Mouse (Mus musculus): ENCODE measurements around the gene Zfp160. TPM values are rescaled to one million over a fixed set of nuclear protein-coding genes. Genes with fewer than 3 reads are reported as not detected.
"Not testable (repeated sequence)": the region's sequence is repeated elsewhere in the genome, so short reads cannot be mapped to it uniquely, and the experiment has no call there.

Gene Zfp160
- polyA plus RNA-seq (2015; fragmentation: Nextera tagmentation; extraction: Ambion mirVana), result 18.5 and 18.8 TPM in 2 replicates

GRCm38 (mm10) chr17:21008382-21009331 is at the start of gene Zfp160:
Zfp160 (plus strand) TSS chr17:21008903.
- Histone ChIP-seq H3K27ac (peak within 1 kb of the TSS; percentile 91), H3K36me3 (peaks cover 20% of the 10 kb centered on the region), H3K9me3 (no peaks in the 10 kb centered on the region), H3K4me2 (peak within 1 kb of the TSS; percentile 90), H3K9ac (peak within 1 kb of the TSS; percentile 88), H3K4me3 (peak within 1 kb of the TSS; percentile 79), H3K27me3 (0 out of 2 replicates have a peak, but pooled peaks cover 5% of the 10 kb centered on the region), H3K4me1 (replicated peaks) (peaks cover 19% of the 10 kb centered on the region)
- WGBS, result 6% methylated on average over 36 of the region's 36 CpGs
- peak; percentile 95 for ATAC-seq (ENCODE audit: low FRiP score)

- Histone ChIP-seq H3K4me2 (no peak overlapping the region), H3K27me3 (no peaks in the 10 kb centered on the region), H3K9ac (no peak overlapping the region), H3K36me3 (peaks cover 99% of the 10 kb centered on the region), H3K4me1 (replicated peaks) (no peaks in the 10 kb centered on the region), H3K27ac (no peak overlapping the region), H3K9me3 (no peaks in the 10 kb centered on the region), H3K4me3 (no peak overlapping the region)
- 94% methylated on average over 5 of the region's 5 CpGs for WGBS
- no peak for ATAC-seq (ENCODE audit: low FRiP score)
These were observed 48.3 kb upstream of the Zfp160 start for GRCm38 (mm10) chr17:20960386-20960785.

GRCm38 (mm10) chr17:20965421-20965820 is 43.3 kb upstream of the Zfp160 start:
- H3K9me3 ChIP-seq, result no peaks in the 10 kb centered on the region
- H3K9ac ChIP-seq, result no peak overlapping the region
- 93% methylated on average over 4 of the region's 4 CpGs for WGBS
- no peak overlapping the region for H3K4me2 ChIP-seq
- H3K27ac ChIP-seq, result no peak overlapping the region
- ATAC-seq (ENCODE audit: low FRiP score), result no peak
- peaks cover 94% of the 10 kb centered on the region for H3K36me3 ChIP-seq
- H3K4me3 ChIP-seq, result no peak overlapping the region
- H3K4me1 ChIP-seq (replicated peaks), result no peaks in the 10 kb centered on the region
- H3K27me3 ChIP-seq, result no peaks in the 10 kb centered on the region

GRCm38 (mm10) chr17:20966681-20967080 is 42.0 kb upstream of the Zfp160 start:
- Histone ChIP-seq H3K9ac (no peak overlapping the region), H3K4me3 (no peak overlapping the region), H3K27me3 (no peaks in the 10 kb centered on the region), H3K9me3 (no peaks in the 10 kb centered on the region), H3K36me3 (peaks cover 81% of the 10 kb centered on the region), H3K4me2 (no peak overlapping the region), H3K27ac (no peak overlapping the region), H3K4me1 (replicated peaks) (no peaks in the 10 kb centered on the region)
- ATAC-seq (ENCODE audit: low FRiP score), result no peak

- Histone ChIP-seq H3K36me3 (no peaks in the 10 kb centered on the region), H3K27ac (no peak overlapping the region), H3K4me3 (no peak overlapping the region), H3K9ac (no peak overlapping the region), H3K4me2 (no peak overlapping the region), H3K9me3 (no peaks in the 10 kb centered on the region), H3K27me3 (no peaks in the 10 kb centered on the region), H3K4me1 (replicated peaks) (no peaks in the 10 kb centered on the region)
- ATAC-seq (ENCODE audit: low FRiP score), result no peak
- WGBS, result 77% methylated on average over 2 of the region's 2 CpGs
These were observed 15.0 kb upstream of the Zfp160 start for GRCm38 (mm10) chr17:20993716-20994115.

GRCm38 (mm10) chr17:20996364-20996763 is 12.3 kb upstream of the Zfp160 start, which contains the start of gene Vmn1r233:
Vmn1r233 (minus strand) TSS chr17:20996464.
- ATAC-seq (ENCODE audit: low FRiP score), result no peak
- H3K4me3 ChIP-seq, result no peak within 1 kb of the TSS
- H3K4me2 ChIP-seq, result no peak within 1 kb of the TSS
- H3K4me1 ChIP-seq (replicated peaks), result no peaks in the 10 kb centered on the region
- H3K27me3 ChIP-seq, result no peaks in the 10 kb centered on the region
- H3K27ac ChIP-seq, result no peak within 1 kb of the TSS
- H3K36me3 ChIP-seq, result no peaks in the 10 kb centered on the region
- H3K9me3 ChIP-seq, result no peaks in the 10 kb centered on the region
- no peak within 1 kb of the TSS for H3K9ac ChIP-seq

- Histone ChIP-seq H3K9ac (peak overlapping the region; percentile 88), H3K27ac (peak overlapping the region; percentile 91), H3K4me2 (peak overlapping the region; percentile 90), H3K9me3 (no peaks in the 10 kb centered on the region), H3K27me3 (0 out of 2 replicates have a peak, but pooled peaks cover 5% of the 10 kb centered on the region), H3K4me3 (peak overlapping the region; percentile 79), H3K4me1 (replicated peaks) (peaks cover 19% of the 10 kb centered on the region), H3K36me3 (peaks cover 24% of the 10 kb centered on the region)
- no peak for ATAC-seq (ENCODE audit: low FRiP score)
- 39% methylated on average over 1 of the region's 1 CpGs for WGBS
These were observed 1.0 kb downstream of the Zfp160 start for GRCm38 (mm10) chr17:21009726-21010125.

GRCm38 (mm10) chr17:21018410-21019080 is 9.8 kb downstream of the Zfp160 start:
- no peak overlapping the region for H3K4me3 ChIP-seq
- no peak overlapping the region for H3K27ac ChIP-seq
- no peak overlapping the region for H3K9ac ChIP-seq
- H3K36me3 ChIP-seq, result peaks cover 74% of the 10 kb centered on the region
- ATAC-seq (ENCODE audit: low FRiP score), result no peak
- no peak overlapping the region for H3K4me2 ChIP-seq
- H3K4me1 ChIP-seq (replicated peaks), result no peaks in the 10 kb centered on the region
- WGBS, result 97% methylated on average over 1 of the region's 1 CpGs
- no peaks in the 10 kb centered on the region for H3K27me3 ChIP-seq
- H3K9me3 ChIP-seq, result no peaks in the 10 kb centered on the region

GRCm38 (mm10) chr17:21048020-21048419 is 39.3 kb downstream of the Zfp160 start:
- H3K27ac ChIP-seq; H3K9ac ChIP-seq; H3K4me1 ChIP-seq (replicated peaks); H3K4me2 ChIP-seq; H3K9me3 ChIP-seq; H3K27me3 ChIP-seq; H3K4me3 ChIP-seq; H3K36me3 ChIP-seq; ATAC-seq (ENCODE audit: low FRiP score): not testable (repeated sequence)
- 90% methylated on average over 9 of the region's 9 CpGs for whole genome bisulfite sequencing

GRCm38 (mm10) chr17:21050901-21051300 is 42.2 kb downstream of the Zfp160 start:
- no peaks in the 10 kb centered on the region for H3K27me3 ChIP-seq
- no peak for ATAC-seq (ENCODE audit: low FRiP score)
- H3K9ac ChIP-seq, result no peak overlapping the region
- H3K4me2 ChIP-seq, result no peak overlapping the region
- H3K4me3 ChIP-seq, result no peak overlapping the region
- H3K36me3 ChIP-seq, result no peaks in the 10 kb centered on the region
- no peaks in the 10 kb centered on the region for H3K9me3 ChIP-seq
- WGBS, result 85% methylated on average over 1 of the region's 1 CpGs
- no peaks in the 10 kb centered on the region for H3K4me1 ChIP-seq (replicated peaks)
- H3K27ac ChIP-seq, result no peak overlapping the region

GRCm38 (mm10) chr17:21051341-21051740 is 42.6 kb downstream of the Zfp160 start:
- no CpG with 5 or more reads among the region's 3 CpGs for WGBS
- not testable (repeated sequence) for H3K27ac ChIP-seq; H3K4me2 ChIP-seq; H3K4me1 ChIP-seq (replicated peaks); ATAC-seq (ENCODE audit: low FRiP score); H3K4me3 ChIP-seq; H3K27me3 ChIP-seq; H3K36me3 ChIP-seq; H3K9ac ChIP-seq; H3K9me3 ChIP-seq

- 89% methylated on average over 3 of the region's 3 CpGs for WGBS
- not testable (repeated sequence) for H3K36me3 ChIP-seq, H3K4me2 ChIP-seq
These were observed 43.2 kb downstream of the Zfp160 start for GRCm38 (mm10) chr17:21051919-21052318.

More at GRCm38 (mm10) chr17:21051919-21052318, 43.2 kb downstream of the Zfp160 start:
- H3K9me3 ChIP-seq; H3K4me3 ChIP-seq; ATAC-seq (ENCODE audit: low FRiP score); H3K4me1 ChIP-seq (replicated peaks); H3K9ac ChIP-seq; H3K27me3 ChIP-seq; H3K27ac ChIP-seq: not testable (repeated sequence)
